Mouse (Mus musculus) erythroblast, embryonic 14.5 days (primary cell): ENCODE measurements around the gene Xpc.

Experiments used
- GATA1 ChIP-seq: IDR thresholded peaks from 2 replicates; pipeline ENCODE4 v1.6.1; 2012; ENCODE audit warnings: low read length, inconsistent platforms, mixed read lengths
- TAL1 ChIP-seq: IDR thresholded peaks from 3 replicates; pipeline ENCODE4 v1.6.1; 2012; ENCODE audit warnings: low read length, inconsistent platforms, mixed read lengths

- TF ChIP-seq GATA1 (no peak), TAL1 (no peak)
These were observed 19.5 kb upstream of the Xpc start for GRCm38 (mm10) chr6:91535231-91535630.
